Mouse (Mus musculus): ENCODE results near the gene Prss57. TPM values are rescaled to one million over a fixed set of nuclear protein-coding genes. Genes with fewer than 3 reads are reported as not detected.
A peak's percentile ranks its signal among the peaks of the same experiment; 100 is the strongest.

Gene Prss57
- total and polyA plus RNA-seq, 2 experiments from 2014 or later = 0.33 to 1.8 TPM

GRCm38 (mm10) chr10:79743161-79743560 is 47.6 kb downstream of the Prss57 start:
- 92% methylated on average over 11 of the region's 11 CpGs for WGBS
- Histone ChIP-seq H3K9me3 (ENCODE audit: low read length) (peaks cover 7% of the 10 kb centered on the region; the same call in 1 of the 2 replicates), H3K36me3 (ENCODE audit: insufficient read depth, low read length) (peaks cover 38% of the 10 kb centered on the region), H3K9ac (replicated peaks; ENCODE audit: low read length) (no peak overlapping the region), H3K27me3 (ENCODE audit: insufficient read depth, low read length) (no peaks in the 10 kb centered on the region), H3K4me3 (ENCODE audit: low read length) (no peak overlapping the region), H3K4me1 (ENCODE audit: insufficient read depth, low read length) (peaks cover 3% of the 10 kb centered on the region; the same call in 1 of the 2 replicates), H3K4me2 (ENCODE audit: low read depth, low read length) (no peak overlapping the region), H3K27ac (no peak overlapping the region)
- no peak for DNase-seq (ENCODE audit: low spot score)
- ATAC-seq = no peak
- TF ChIP-seq CTCF (IDR thresholded peaks at IDR 0.05; ENCODE audit: low read depth) = no peak

- Histone ChIP-seq H3K4me2 (ENCODE audit: low read depth, low read length) (no peak overlapping the region), H3K4me3 (ENCODE audit: low read length) (no peak overlapping the region), H3K27me3 (ENCODE audit: insufficient read depth, low read length) (no peaks in the 10 kb centered on the region), H3K36me3 (ENCODE audit: insufficient read depth, low read length) (peaks cover 57% of the 10 kb centered on the region), H3K27ac (no peak overlapping the region), H3K4me1 (ENCODE audit: insufficient read depth, low read length) (no peaks in the 10 kb centered on the region; the same call in 1 of the 2 replicates), H3K9ac (replicated peaks; ENCODE audit: low read length) (no peak overlapping the region), H3K9me3 (ENCODE audit: low read length) (peaks cover 7% of the 10 kb centered on the region; the same call in 1 of the 2 replicates)
- DNase-seq (ENCODE audit: low spot score) (no peak), ATAC-seq (no peak)
- 49% methylated on average over 11 of the region's 11 CpGs for WGBS
- TF ChIP-seq CTCF (IDR thresholded peaks at IDR 0.05; ENCODE audit: low read depth) = peak; percentile 39
Measured at GRCm38 (mm10) chr10:79740863-79741262, 49.9 kb downstream of the Prss57 start.

DNA sequence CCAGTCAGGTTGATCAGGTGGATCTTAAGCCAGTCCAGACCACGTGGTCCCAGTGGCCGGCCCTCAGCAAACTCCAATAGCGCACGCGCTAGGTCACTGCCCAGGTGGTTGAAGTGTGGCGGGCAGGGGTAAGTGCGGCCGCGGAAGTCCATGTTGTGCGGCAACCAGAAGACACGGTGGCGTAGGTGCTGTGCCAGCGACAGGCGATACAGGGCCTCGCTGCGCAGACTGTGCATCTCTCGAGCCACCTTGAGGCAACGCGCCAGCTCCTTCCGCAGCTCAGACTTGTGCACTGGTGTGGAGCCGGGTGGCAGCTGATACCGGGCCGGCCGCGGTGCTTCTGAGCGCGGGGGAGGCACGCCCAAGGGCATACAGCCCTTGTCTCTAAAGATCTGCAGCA is 51.5 kb downstream of the Prss57 start:
- Histone ChIP-seq H3K4me2 (ENCODE audit: low read depth, low read length) (no peak overlapping the region), H3K4me3 (ENCODE audit: low read length) (no peak overlapping the region), H3K36me3 (ENCODE audit: insufficient read depth, low read length) (peaks cover 68% of the 10 kb centered on the region), H3K27ac (no peak overlapping the region), H3K9me3 (ENCODE audit: low read length) (peaks cover 7% of the 10 kb centered on the region; the same call in 1 of the 2 replicates), H3K27me3 (ENCODE audit: insufficient read depth, low read length) (no peaks in the 10 kb centered on the region), H3K9ac (replicated peaks; ENCODE audit: low read length) (no peak overlapping the region), H3K4me1 (ENCODE audit: insufficient read depth, low read length) (no peaks in the 10 kb centered on the region)
- 97% methylated on average over 28 of the region's 28 CpGs for WGBS
- ATAC-seq (no peak), DNase-seq (ENCODE audit: low spot score) (no peak)
- no peak for TF ChIP-seq CTCF (IDR thresholded peaks at IDR 0.05; ENCODE audit: low read depth)

- no peak overlapping the region for H3K27ac ChIP-seq
- no peak overlapping the region for H3K4me2 ChIP-seq (ENCODE audit: low read depth, low read length)
- H3K27me3 ChIP-seq (ENCODE audit: insufficient read depth, low read length) = no peaks in the 10 kb centered on the region
- peak; percentile 62 for TF ChIP-seq CTCF (IDR thresholded peaks at IDR 0.05; ENCODE audit: low read depth)
- DNase-seq (ENCODE audit: low spot score) (no peak), ATAC-seq (no peak)
- 88% methylated on average over 10 of the region's 10 CpGs for WGBS
- no peak overlapping the region for H3K4me3 ChIP-seq (ENCODE audit: low read length)
- H3K9ac ChIP-seq (replicated peaks; ENCODE audit: low read length) = no peak overlapping the region
- H3K36me3 ChIP-seq (ENCODE audit: insufficient read depth, low read length) = peaks cover 73% of the 10 kb centered on the region
- no peaks in the 10 kb centered on the region for H3K4me1 ChIP-seq (ENCODE audit: insufficient read depth, low read length)
- H3K9me3 ChIP-seq (ENCODE audit: low read length) = peaks cover 7% of the 10 kb centered on the region; the same call in 1 of the 2 replicates
Measured at GRCm38 (mm10) chr10:79738259-79738658, 52.5 kb downstream of the Prss57 start.

DNA sequence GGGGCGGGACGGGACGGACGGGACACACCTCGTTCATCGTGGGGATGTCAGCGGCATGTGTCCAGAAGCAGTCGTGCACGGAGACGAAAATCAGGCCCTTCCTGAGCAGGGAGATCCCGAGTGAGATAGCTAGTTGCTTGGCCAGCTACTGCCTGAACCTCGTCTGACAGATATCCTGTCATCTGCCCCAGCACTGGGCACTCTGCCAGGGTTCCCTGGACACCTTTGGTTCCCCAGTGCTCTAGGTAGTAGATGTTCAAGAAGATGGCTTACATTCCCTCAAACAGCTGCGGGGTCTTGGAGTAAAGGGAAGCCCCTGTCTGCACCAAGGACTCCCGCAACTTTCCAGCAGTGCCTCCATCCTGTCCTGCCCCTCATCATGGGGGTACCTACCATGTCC is 54.1 kb downstream of the Prss57 start:
- Histone ChIP-seq H3K4me3 (ENCODE audit: low read length) (no peak overlapping the region), H3K4me1 (ENCODE audit: insufficient read depth, low read length) (no peaks in the 10 kb centered on the region), H3K9me3 (ENCODE audit: low read length) (peaks cover 7% of the 10 kb centered on the region; the same call in 1 of the 2 replicates), H3K36me3 (ENCODE audit: insufficient read depth, low read length) (peaks cover 85% of the 10 kb centered on the region), H3K27ac (no peak overlapping the region), H3K27me3 (ENCODE audit: insufficient read depth, low read length) (no peaks in the 10 kb centered on the region), H3K9ac (replicated peaks; ENCODE audit: low read length) (no peak overlapping the region), H3K4me2 (ENCODE audit: low read depth, low read length) (no peak overlapping the region)
- TF ChIP-seq CTCF (IDR thresholded peaks at IDR 0.05; ENCODE audit: low read depth) = no peak
- ATAC-seq (no peak), DNase-seq (ENCODE audit: low spot score) (no peak)
- 92% methylated on average over 14 of the region's 14 CpGs for WGBS

DNA sequence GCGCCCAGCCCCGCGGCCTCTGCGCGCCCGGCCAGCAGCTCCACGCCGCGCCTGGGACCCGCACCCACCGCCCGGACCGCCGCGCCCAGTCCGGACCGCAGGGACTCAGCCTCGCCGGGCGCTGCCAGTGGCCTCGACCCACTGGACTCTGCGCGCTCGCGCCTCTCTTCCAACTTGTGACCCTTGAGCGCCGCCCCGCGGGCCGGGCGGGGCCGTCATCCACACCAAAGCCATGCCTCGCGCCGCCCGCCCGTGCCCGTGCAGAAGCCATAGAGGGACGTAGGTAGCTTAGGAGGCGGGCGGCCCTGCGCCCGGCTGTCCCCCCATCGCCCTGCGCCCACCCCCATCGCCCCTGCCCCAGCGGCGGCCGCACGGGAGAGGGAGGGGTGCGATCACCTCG is 55.4 kb downstream of the Prss57 start:
- DNase-seq (ENCODE audit: low spot score) (no peak), ATAC-seq (no peak)
- H3K36me3 ChIP-seq (ENCODE audit: insufficient read depth, low read length) = peaks cover 80% of the 10 kb centered on the region
- no peak overlapping the region for H3K27ac ChIP-seq
- no peaks in the 10 kb centered on the region for H3K4me1 ChIP-seq (ENCODE audit: insufficient read depth, low read length)
- no peak overlapping the region for H3K9ac ChIP-seq (replicated peaks; ENCODE audit: low read length)
- H3K9me3 ChIP-seq (ENCODE audit: low read length) = peaks cover 7% of the 10 kb centered on the region; the same call in 1 of the 2 replicates
- no peak overlapping the region for H3K4me2 ChIP-seq (ENCODE audit: low read depth, low read length)
- H3K27me3 ChIP-seq (ENCODE audit: insufficient read depth, low read length) = no peaks in the 10 kb centered on the region
- WGBS = 33% methylated on average over 32 of the region's 52 CpGs
- no peak for TF ChIP-seq CTCF (IDR thresholded peaks at IDR 0.05; ENCODE audit: low read depth)
- no peak overlapping the region for H3K4me3 ChIP-seq (ENCODE audit: low read length)

DNA sequence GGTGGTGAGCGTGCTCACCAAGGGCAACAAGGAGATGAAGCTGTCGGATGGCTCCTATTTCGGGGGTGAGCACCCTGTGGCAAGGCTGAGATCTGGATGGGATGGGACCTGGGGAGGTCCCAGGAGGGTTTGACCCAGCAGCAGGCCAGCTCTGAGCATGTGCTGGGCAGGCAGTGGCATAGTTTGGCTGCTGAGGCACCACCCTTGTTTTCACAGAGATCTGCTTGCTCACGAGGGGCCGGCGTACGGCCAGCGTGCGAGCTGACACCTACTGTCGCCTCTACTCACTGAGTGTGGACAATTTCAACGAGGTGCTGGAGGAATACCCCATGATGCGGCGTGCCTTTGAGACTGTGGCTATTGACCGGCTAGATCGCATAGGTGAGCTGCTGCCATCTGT is 56.9 kb downstream of the Prss57 start:
- no peaks in the 10 kb centered on the region for H3K9me3 ChIP-seq (ENCODE audit: low read length)
- H3K27me3 ChIP-seq (ENCODE audit: insufficient read depth, low read length) = no peaks in the 10 kb centered on the region
- TF ChIP-seq CTCF (IDR thresholded peaks at IDR 0.05; ENCODE audit: low read depth) = no peak
- H3K4me2 ChIP-seq (ENCODE audit: low read depth, low read length) = no peak overlapping the region
- ATAC-seq (no peak), DNase-seq (ENCODE audit: low spot score) (no peak)
- H3K9ac ChIP-seq (replicated peaks; ENCODE audit: low read length) = no peak overlapping the region
- H3K27ac ChIP-seq = no peak overlapping the region
- WGBS = 97% methylated on average over 15 of the region's 15 CpGs
- peaks cover 64% of the 10 kb centered on the region for H3K36me3 ChIP-seq (ENCODE audit: insufficient read depth, low read length)
- H3K4me1 ChIP-seq (ENCODE audit: insufficient read depth, low read length) = no peaks in the 10 kb centered on the region
- H3K4me3 ChIP-seq (ENCODE audit: low read length) = no peak overlapping the region

Measured in hindbrain, postnatal 0 days (tissue).